Mouse (Mus musculus) forebrain, embryonic 14.5 days (tissue): ENCODE data around the gene Clpb. TPM values are rescaled to one million over a fixed set of nuclear protein-coding genes. Genes with fewer than 3 reads are reported as not detected.

Source experiments
- ATAC-seq: fragments of 200-750 bp; cut with Nextera tagmentation; 2 replicates; pipeline ENCODE4 v1.8.0; 2017; ENCODE audit warnings: mild to moderate bottlenecking, moderate library complexity
- DNase-seq: peaks from one replicate; pipeline ENCODE4 v3.0.0-alpha.2; 2015; ENCODE audit warnings: low spot score
- H3K27ac ChIP-seq: fragments of 300-500 bp; sonication (generic); 2 replicates; pipeline ENCODE4 v1.5.1; 2014; ENCODE audit warnings: low read depth, mild to moderate bottlenecking, control low read depth, low read length, moderate library complexity
- H3K27me3 ChIP-seq: fragments of 300-500 bp; sonication (generic); replicated peaks from 2 replicates; pipeline ENCODE4 v1.6.1; 2014; ENCODE audit warnings: low read length, control low read depth, mixed read lengths; ENCODE audit not compliant: control insufficient read depth, insufficient read depth
- H3K36me3 ChIP-seq: fragments of 300-500 bp; sonication (generic); 2 replicates; pipeline ENCODE4 v1.6.1; 2014; ENCODE audit warnings: low read length, control low read depth; ENCODE audit not compliant: control insufficient read depth, insufficient read depth
- H3K4me1 ChIP-seq: fragments of 300-500 bp; sonication (generic); 2 replicates; pipeline ENCODE4 v1.6.1; 2014; ENCODE audit warnings: antibody characterized with exemption, low read length, control low read depth; ENCODE audit not compliant: control insufficient read depth, insufficient read depth
- H3K4me2 ChIP-seq: fragments of 300-500 bp; sonication (generic); 2 replicates; pipeline ENCODE4 v1.6.1; 2014; ENCODE audit warnings: mild to moderate bottlenecking, control low read depth, low read length
- H3K4me3 ChIP-seq: fragments of 300-500 bp; sonication (generic); 2 replicates; pipeline ENCODE4 v1.5.1; 2014; ENCODE audit warnings: low read depth, low read length, control low read depth
- H3K9ac ChIP-seq: fragments of 300-500 bp; sonication (generic); 2 replicates; pipeline ENCODE4 v1.6.1; 2014; ENCODE audit warnings: mild to moderate bottlenecking, low read length, control low read depth, moderate library complexity
- H3K9me3 ChIP-seq: fragments of 300-500 bp; sonication (generic); replicated peaks from 2 replicates; pipeline ENCODE4 v1.6.1; 2016; ENCODE audit warnings: low read length, control low read depth, mixed read lengths; ENCODE audit not compliant: control insufficient read depth
- WGBS: fragments of 180-500 bp; shearing (Covaris S2); extraction: QIAGEN DNeasy Blood & Tissue Kit; methylation state at CpG from one replicate; pipeline ENCODE4 v1.1.7; 2014; 5-methylcytosine and 5-hydroxymethylcytosine counted together
- polyA plus RNA-seq: library from polyadenylated mRNA; unstranded; fragments of >200 nt; fragmentation: Nextera tagmentation; extraction: Ambion mirVana; gene quantifications from 2 replicates; pipeline ENCODE4 v1.2.1, GENCODE M21; 2014

The Clpb gene
- polyA plus RNA-seq, 1 experiment from 2014 or later: 31.9 TPM

DNA sequence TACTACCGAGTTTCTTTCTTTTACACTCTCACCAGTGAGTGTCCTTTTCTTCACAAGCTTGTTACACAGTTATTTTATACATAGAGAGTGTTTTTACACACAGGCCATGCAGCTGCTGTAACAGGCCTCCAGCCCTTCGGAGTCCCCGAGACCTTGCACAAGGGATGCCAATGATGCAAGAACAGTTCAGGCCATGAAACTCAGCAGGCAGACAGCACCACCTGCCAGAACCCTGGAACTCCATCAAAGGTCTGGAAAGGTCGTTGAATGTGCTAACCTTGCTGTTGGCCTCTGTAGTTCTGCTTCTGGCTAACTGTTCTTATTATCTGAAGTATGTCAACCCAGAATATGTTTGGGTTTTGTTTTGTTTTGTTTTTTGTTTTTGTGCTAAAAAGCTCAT, 8.5 kb upstream of the Clpb start:
- Histone ChIP-seq H3K9me3 (no peaks in the 10 kb centered on the region), H3K36me3 (no peaks in the 10 kb centered on the region), H3K27ac (no peak overlapping the region), H3K9ac (no peak overlapping the region), H3K4me1 (no peaks in the 10 kb centered on the region), H3K27me3 (no peaks in the 10 kb centered on the region), H3K4me2 (no peak overlapping the region), H3K4me3 (no peak overlapping the region)
- WGBS: 76% methylated on average over 4 of the region's 4 CpGs
- DNase-seq (no peak), ATAC-seq (no peak)

GRCm38 (mm10) chr7:101662006-101662405, 1.4 kb upstream of the Clpb start:
- WGBS: 77% methylated on average over 1 of the region's 1 CpGs
- no peak for DNase-seq
- Histone ChIP-seq H3K9ac (no peak overlapping the region), H3K27me3 (no peaks in the 10 kb centered on the region), H3K4me2 (no peak overlapping the region), H3K4me3 (no peak overlapping the region), H3K4me1 (peaks cover 11% of the 10 kb centered on the region), H3K36me3 (no peaks in the 10 kb centered on the region), H3K27ac (no peak overlapping the region), H3K9me3 (no peaks in the 10 kb centered on the region)
- no peak for ATAC-seq

DNA sequence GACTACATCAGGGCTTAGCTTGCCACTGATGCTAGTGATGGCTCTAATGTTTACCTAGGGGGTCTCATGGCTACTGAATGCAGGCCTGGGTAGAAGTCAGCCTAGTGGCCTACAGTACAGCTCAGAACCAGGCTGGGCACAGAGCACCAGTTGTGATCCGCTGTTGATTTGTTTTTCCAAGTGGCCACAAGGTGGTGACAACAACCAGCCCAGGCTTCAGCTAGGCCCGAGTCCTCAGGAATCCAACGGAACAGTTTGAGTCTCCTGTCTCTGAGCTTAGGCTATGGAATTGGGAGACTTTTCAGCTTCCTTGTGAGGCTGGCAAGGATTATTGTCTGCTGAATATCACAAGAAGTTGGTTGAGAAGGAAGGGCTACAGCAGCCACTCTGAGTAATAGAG, 3.1 kb downstream of the Clpb start:
- Histone ChIP-seq H3K4me3 (no peak overlapping the region), H3K27me3 (no peaks in the 10 kb centered on the region), H3K4me2 (no peak overlapping the region), H3K36me3 (no peaks in the 10 kb centered on the region; the same call in 1 of the 2 replicates), H3K4me1 (peaks cover 11% of the 10 kb centered on the region), H3K27ac (no peak overlapping the region), H3K9me3 (no peaks in the 10 kb centered on the region), H3K9ac (peak overlapping the region; percentile 29; the same call in 1 of the 2 replicates)
- ATAC-seq: no peak
- WGBS: 6% methylated on average over 3 of the region's 3 CpGs
- DNase-seq: peak; percentile 74

GRCm38 (mm10) chr7:101671601-101672280, 8.3 kb downstream of the Clpb start:
- Histone ChIP-seq H3K9ac (no peak overlapping the region), H3K27ac (no peak overlapping the region), H3K9me3 (no peaks in the 10 kb centered on the region), H3K4me2 (no peak overlapping the region), H3K4me3 (no peak overlapping the region), H3K27me3 (no peaks in the 10 kb centered on the region), H3K4me1 (peaks cover 11% of the 10 kb centered on the region; the same call in 1 of the 2 replicates), H3K36me3 (no peaks in the 10 kb centered on the region; the same call in 1 of the 2 replicates)
- DNase-seq (no peak), ATAC-seq (no peak)
- 89% methylated on average over 5 of the region's 5 CpGs for WGBS

DNA sequence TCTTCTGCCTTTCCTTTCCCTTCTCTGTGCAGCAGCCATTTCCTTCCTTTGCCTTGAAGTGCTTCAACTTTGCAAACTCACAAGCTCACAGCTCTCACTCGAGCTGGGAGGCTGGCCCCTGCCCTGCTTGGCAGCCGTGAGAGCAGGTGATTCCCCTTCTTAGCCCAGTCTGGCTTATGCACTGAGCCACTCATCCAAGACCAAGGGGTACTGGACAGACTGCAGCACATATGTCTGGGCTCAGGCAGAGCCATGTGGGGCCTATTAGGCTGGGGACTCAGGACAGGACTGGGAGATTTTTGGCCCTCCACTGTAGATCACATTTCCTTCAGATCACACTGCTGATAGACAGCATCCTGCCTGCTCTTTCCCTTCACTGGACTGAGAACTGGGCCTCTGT, 10.1 kb downstream of the Clpb start:
- WGBS: 59% methylated on average over 2 of the region's 2 CpGs
- ATAC-seq: no peak
- Histone ChIP-seq H3K4me3 (no peak overlapping the region), H3K9me3 (no peaks in the 10 kb centered on the region), H3K27ac (no peak overlapping the region), H3K36me3 (no peaks in the 10 kb centered on the region; the same call in 1 of the 2 replicates), H3K4me1 (peaks cover 15% of the 10 kb centered on the region; the same call in 1 of the 2 replicates), H3K9ac (no peak overlapping the region), H3K27me3 (no peaks in the 10 kb centered on the region), H3K4me2 (no peak overlapping the region)
- no peak for DNase-seq

DNA sequence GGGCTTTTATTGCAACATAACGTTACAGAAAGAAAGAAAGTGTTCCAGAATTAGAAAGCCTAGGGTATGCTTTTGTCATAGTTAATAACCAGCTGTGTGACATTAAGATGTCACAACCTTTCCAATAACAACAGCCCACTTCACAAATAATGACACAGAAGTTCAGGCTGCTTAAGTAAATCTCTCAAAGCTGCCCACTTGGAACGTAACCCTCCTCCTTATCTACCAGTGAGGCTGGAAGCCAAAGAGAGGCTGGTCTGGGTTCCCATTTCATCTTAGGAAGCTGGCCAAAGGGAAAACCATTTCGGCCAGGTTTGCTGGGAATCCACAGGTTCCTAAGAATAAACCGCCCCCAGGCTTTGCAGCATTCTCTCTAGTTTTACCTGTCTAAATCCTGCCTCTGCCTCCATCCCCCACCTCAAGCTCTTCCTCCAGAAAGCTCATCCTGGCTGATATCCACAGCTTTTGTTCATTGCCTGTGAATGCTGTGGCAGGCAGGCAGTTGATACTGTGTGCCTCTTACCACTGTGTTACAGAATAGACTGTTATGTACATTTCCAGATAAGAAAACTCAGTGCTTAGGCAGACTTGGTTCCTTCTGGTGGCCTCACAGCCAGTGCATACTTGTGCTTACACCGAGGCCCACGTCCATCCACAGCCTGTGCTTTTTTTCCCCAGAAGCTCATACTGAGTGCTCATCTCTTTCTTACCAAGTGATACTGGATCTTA, 12.8 kb downstream of the Clpb start:
- no peaks in the 10 kb centered on the region for H3K36me3 ChIP-seq
- no peak for DNase-seq
- no peaks in the 10 kb centered on the region for H3K27me3 ChIP-seq
- H3K27ac ChIP-seq: no peak overlapping the region
- 28% methylated on average over 6 of the region's 6 CpGs for WGBS
- peaks cover 15% of the 10 kb centered on the region; the same call in 1 of the 2 replicates for H3K4me1 ChIP-seq
- H3K4me2 ChIP-seq: no peak overlapping the region
- no peak overlapping the region for H3K4me3 ChIP-seq
- no peak for ATAC-seq
- no peaks in the 10 kb centered on the region for H3K9me3 ChIP-seq
- H3K9ac ChIP-seq: peak overlapping the region; percentile 8; the same call in 1 of the 2 replicates

DNA sequence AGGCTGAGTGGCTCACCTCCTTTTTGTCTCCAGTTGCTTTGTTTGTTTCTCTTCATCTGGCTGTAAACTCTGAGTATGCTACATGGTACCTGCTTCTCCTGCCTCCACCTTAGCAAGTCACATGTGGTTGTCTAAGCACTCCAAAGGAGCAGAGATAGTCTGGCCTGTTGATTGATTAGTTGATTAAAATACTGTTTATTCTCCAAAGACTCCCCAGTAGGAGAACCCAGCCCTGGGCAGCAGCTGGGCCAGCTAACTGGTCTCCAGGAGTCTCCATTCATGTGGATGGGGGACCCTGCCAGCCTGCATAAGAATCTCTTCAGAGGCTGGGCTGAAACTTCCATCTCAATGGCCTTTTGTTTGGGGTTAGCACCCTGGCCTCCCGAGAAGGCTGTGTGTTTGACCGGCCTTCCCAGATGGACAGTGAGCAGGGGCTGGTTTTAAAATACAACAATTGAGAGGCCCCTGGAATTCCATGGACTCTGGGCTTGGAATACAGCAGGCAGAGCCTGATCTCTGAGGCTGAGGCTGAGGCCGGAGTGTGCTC, 13.4 kb downstream of the Clpb start:
- WGBS: 19% methylated on average over 3 of the region's 3 CpGs
- H3K4me3 ChIP-seq: no peak overlapping the region
- H3K4me1 ChIP-seq: peaks cover 15% of the 10 kb centered on the region; the same call in 1 of the 2 replicates
- peak overlapping the region; percentile 29 for H3K9ac ChIP-seq
- peak overlapping the region; percentile 17; the same call in 1 of the 2 replicates for H3K27ac ChIP-seq
- H3K4me2 ChIP-seq: no peak overlapping the region
- ATAC-seq: no peak
- peak; percentile 39 for DNase-seq
- no peaks in the 10 kb centered on the region for H3K27me3 ChIP-seq
- no peaks in the 10 kb centered on the region for H3K9me3 ChIP-seq
- H3K36me3 ChIP-seq: no peaks in the 10 kb centered on the region

GRCm38 (mm10) chr7:101679591-101679990, 16.2 kb downstream of the Clpb start:
- ATAC-seq: peak; percentile 80
- 9% methylated on average over 7 of the region's 7 CpGs for WGBS
- DNase-seq: peak; percentile 72

More at GRCm38 (mm10) chr7:101679591-101679990, 16.2 kb downstream of the Clpb start:
- H3K4me1 ChIP-seq: peaks cover 19% of the 10 kb centered on the region; the same call in 1 of the 2 replicates
- no peak overlapping the region for H3K9ac ChIP-seq
- H3K9me3 ChIP-seq: no peaks in the 10 kb centered on the region
- no peak overlapping the region for H3K4me2 ChIP-seq
- no peaks in the 10 kb centered on the region for H3K27me3 ChIP-seq
- H3K27ac ChIP-seq: no peak overlapping the region
- H3K36me3 ChIP-seq: no peaks in the 10 kb centered on the region
- H3K4me3 ChIP-seq: no peak overlapping the region
